Mouse (Mus musculus) MEL (cell line): Measurements from ENCODE around the gene Ccdc185.

Experiments
- CHD2 ChIP-seq: IDR thresholded peaks from 2 replicates; pipeline ENCODE4 v1.6.1; 2011; ENCODE audit warnings: low read length, improper control_type of control experiment
- CTCF ChIP-seq, 3 experiments: IDR thresholded peaks in 2 of 3; conservative IDR thresholded peaks in 1 of 3; 2 replicates each; pipeline ENCODE4 v1.5.1; 2011 to 2012; ENCODE audit warnings: low read length in 3 of 3, low read depth in 2 of 3, mild to moderate bottlenecking in 2 of 3, improper control_type of control experiment in 1 of 3, inconsistent platforms in 1 of 3, mixed read lengths in 1 of 3, moderate library complexity in 1 of 3; ENCODE audit not compliant: control insufficient read depth in 1 of 3, insufficient read depth in 1 of 3, poor library complexity in 1 of 3, severe bottlenecking in 1 of 3
- EP300 ChIP-seq, 2 experiments: IDR thresholded peaks; 2 replicates each; pipeline ENCODE4 v1.6.1; 2011; ENCODE audit warnings: improper control_type of control experiment in 2 of 2, low read length in 2 of 2, low read depth in 1 of 2, mild to moderate bottlenecking in 1 of 2
- ETS1 ChIP-seq: IDR thresholded peaks from 2 replicates; pipeline ENCODE4 v1.6.1; 2012; ENCODE audit warnings: low read depth, mild to moderate bottlenecking, inconsistent platforms, low read length, improper control_type of control experiment, moderate library complexity
- GATA1 ChIP-seq: IDR thresholded peaks from 2 replicates; pipeline ENCODE4 v1.6.1; 2011; ENCODE audit warnings: low read depth, low read length, improper control_type of control experiment
- HCFC1 ChIP-seq: IDR thresholded peaks from 2 replicates; pipeline ENCODE4 v1.6.1; 2012; ENCODE audit warnings: low read depth, mild to moderate bottlenecking, inconsistent platforms, low read length, improper control_type of control experiment, moderate library complexity
- MAFK ChIP-seq: IDR thresholded peaks from 2 replicates; pipeline ENCODE4 v1.6.1; 2011; ENCODE audit warnings: low read depth, mild to moderate bottlenecking, low read length, improper control_type of control experiment, borderline replicate concordance
- MAZ ChIP-seq: IDR thresholded peaks from 2 replicates; pipeline ENCODE4 v1.6.1; 2012; ENCODE audit warnings: low read depth, mild to moderate bottlenecking, inconsistent platforms, low read length, improper control_type of control experiment
- POLR2A ChIP-seq, 2 experiments: IDR thresholded peaks; 2 replicates each; pipeline ENCODE4 v1.6.1; 2011 to 2012; ENCODE audit warnings: low read length in 2 of 2, mild to moderate bottlenecking in 2 of 2, control low read depth in 1 of 2, improper control_type of control experiment in 1 of 2, low read depth in 1 of 2, moderate library complexity in 1 of 2; ENCODE audit not compliant: control insufficient read depth in 1 of 2, insufficient read depth in 1 of 2, poor library complexity in 1 of 2
- POLR2AphosphoS2 ChIP-seq: IDR thresholded peaks from 2 replicates; pipeline ENCODE4 v1.6.1; 2011; ENCODE audit warnings: low read length, improper control_type of control experiment
- SMC3 ChIP-seq: IDR thresholded peaks from 2 replicates; pipeline ENCODE4 v1.6.1; 2011; ENCODE audit warnings: low read depth, low read length, improper control_type of control experiment

- no peak for TF ChIP-seq EP300 (IDR thresholded peaks at IDR 0.05; ENCODE audit: low read depth in 1 of 2, low read length in 2 of 2)
- no peak for TF ChIP-seq ETS1
- TF ChIP-seq CHD2 = no peak
- TF ChIP-seq POLR2A (IDR thresholded peaks at IDR 0.05; ENCODE audit: control insufficient read depth in 1 of 2, insufficient read depth in 1 of 2, low read depth in 1 of 2, low read length in 2 of 2, poor library complexity in 1 of 2) = no peak
- no peak for TF ChIP-seq POLR2AphosphoS2
- TF ChIP-seq GATA1 = no peak
- TF ChIP-seq CTCF (IDR thresholded peaks at IDR 0.05 in 2 of 3, conservative IDR thresholded peaks at IDR 0.05 in 1 of 3; ENCODE audit: control insufficient read depth in 1 of 3, insufficient read depth in 1 of 3, low read depth in 2 of 3, low read length in 3 of 3, poor library complexity in 1 of 3, severe bottlenecking in 1 of 3) = no peak
- no peak for TF ChIP-seq MAZ
- no peak for TF ChIP-seq HCFC1
- TF ChIP-seq SMC3 = no peak
- no peak for TF ChIP-seq MAFK
Measured at GRCm38 (mm10) chr1:182704882-182705281, 44.1 kb downstream of the Ccdc185 start.
